Mouse (Mus musculus) kidney, adult 18-20 months (tissue): ENCODE measurements around the gene Fam171a2.
"Not testable (repeated sequence)": the region's sequence is repeated elsewhere in the genome, so short reads cannot be mapped to it uniquely, and the experiment has no call there.

ENCODE experiments used
- DNase-seq: peaks from one replicate; pipeline ENCODE4 v3.0.0; 2021

Fam171a2 gene

GRCm38 (mm10) chr11:102392441-102393237, 54.8 kb downstream of the Fam171a2 start:
- DNase-seq = no peak

- DNase-seq = not testable (repeated sequence)
These were observed 58.0 kb downstream of the Fam171a2 start for GRCm38 (mm10) chr11:102389436-102389835.
